Mouse (Mus musculus) liver, adult 2 months (tissue): Measurements from ENCODE around the gene Map2k3. TPM values are rescaled to one million over a fixed set of nuclear protein-coding genes. Genes with fewer than 3 reads are reported as not detected.

Source experiments
- DNase-seq: peaks from one replicate; pipeline ENCODE4 v3.0.0-alpha.2; 2011; ENCODE audit warnings: low read depth, low spot score; ENCODE audit errors: extremely low read depth
- H3K27ac ChIP-seq: fragments of 200-500 bp; replicated peaks from 2 replicates; pipeline ENCODE4 v1.5.1; 2012; ENCODE audit warnings: low read depth, mild to moderate bottlenecking, control low read depth, inconsistent platforms, low read length; ENCODE audit not compliant: insufficient read depth
- H3K27me3 ChIP-seq: fragments of 200-500 bp; 2 replicates; pipeline ENCODE4 v1.6.1; 2012; ENCODE audit warnings: mild to moderate bottlenecking, moderate library complexity, low read length, inconsistent platforms; ENCODE audit not compliant: control insufficient read depth, insufficient read depth
- H3K36me3 ChIP-seq: fragments of 200-500 bp; 2 replicates; pipeline ENCODE4 v1.6.1; 2012; ENCODE audit warnings: low read length, inconsistent platforms; ENCODE audit not compliant: control insufficient read depth, insufficient read depth
- H3K4me1 ChIP-seq: fragments of 200-500 bp; 2 replicates; pipeline ENCODE4 v1.6.1; 2011; ENCODE audit warnings: low read length; ENCODE audit not compliant: control insufficient read depth, insufficient read depth
- H3K4me3 ChIP-seq: fragments of 200-500 bp; 2 replicates; pipeline ENCODE4 v1.5.1; 2011; ENCODE audit warnings: low read depth, mild to moderate bottlenecking, control low read depth, low read length, moderate library complexity; ENCODE audit not compliant: insufficient read depth
- H3K79me2 ChIP-seq: fragments of 200-500 bp; 2 replicates; pipeline ENCODE4 v1.6.1; 2012; ENCODE audit warnings: inconsistent platforms, mild to moderate bottlenecking, low read length, moderate library complexity; ENCODE audit not compliant: control insufficient read depth, insufficient read depth
- H3K9ac ChIP-seq: fragments of 200-500 bp; 2 replicates; pipeline ENCODE4 v1.6.1; 2012; ENCODE audit warnings: low read depth, mild to moderate bottlenecking, control low read depth, inconsistent platforms, low read length
- CTCF ChIP-seq: fragments of 200-500 bp; IDR thresholded peaks from 2 replicates; pipeline ENCODE4 v1.5.1; 2011; ENCODE audit warnings: low read depth, low read length, control low read depth
- POLR2A ChIP-seq: fragments of 200-500 bp; IDR thresholded peaks from 2 replicates; pipeline ENCODE4 v1.6.1; 2011; ENCODE audit warnings: low read length, control low read depth; ENCODE audit not compliant: insufficient read depth; ENCODE audit errors: extremely low read depth
- WGBS: fragments of 180-500 bp; shearing (Covaris S2); methylation state at CpG from one replicate; pipeline ENCODE4 v1.1.7; 2018; 5-methylcytosine and 5-hydroxymethylcytosine counted together
- polyA plus RNA-seq: library from polyadenylated mRNA; depleted of rRNA; stranded (reverse); fragments of >200 nt; gene quantifications from 2 replicates; pipeline ENCODE4 v1.2.3, GENCODE M21; 2012
- total RNA-seq: library from RNA; depleted of rRNA; stranded (reverse); fragments of >200 nt; gene quantifications from 2 replicates; pipeline ENCODE4 v1.2.3, GENCODE M21; 2014

The Map2k3 gene
- total and polyA plus RNA-seq, 2 experiments = 25.7 to 36.9 TPM

DNA sequence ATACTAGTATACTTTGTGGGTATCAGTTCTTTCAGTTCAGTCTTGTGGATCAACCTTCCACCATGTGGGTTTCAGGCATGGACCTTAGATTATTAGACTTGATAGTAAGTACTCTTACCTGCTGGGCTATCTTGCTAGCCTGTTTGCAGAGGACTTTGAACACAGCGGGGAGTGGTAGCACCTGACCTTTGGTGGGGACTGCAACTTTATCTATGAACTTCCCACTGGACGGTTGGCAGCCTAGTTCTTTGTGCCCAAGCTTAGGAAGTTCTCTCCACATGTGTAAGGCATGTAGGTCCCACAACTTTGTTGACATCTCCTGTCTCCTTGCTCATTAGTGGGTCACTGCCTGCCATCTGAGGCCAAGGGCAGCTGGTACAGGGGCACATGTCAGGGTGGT is 3.0 kb downstream of the Map2k3 start:
- peaks cover 54% of the 10 kb centered on the region for H3K4me1 ChIP-seq
- WGBS = 16% methylated on average over 2 of the region's 2 CpGs
- peak overlapping the region; percentile 97 for H3K27ac ChIP-seq
- peak overlapping the region; percentile 66 for H3K9ac ChIP-seq
- no peaks in the 10 kb centered on the region for H3K27me3 ChIP-seq
- peaks cover 47% of the 10 kb centered on the region for H3K79me2 ChIP-seq
- no peak for TF ChIP-seq POLR2A
- TF ChIP-seq CTCF = no peak
- peak; percentile 95 for DNase-seq
- H3K4me3 ChIP-seq = peak overlapping the region; percentile 18; the same call in 1 of the 2 replicates
- H3K36me3 ChIP-seq = no peaks in the 10 kb centered on the region

- peaks cover 60% of the 10 kb centered on the region for H3K4me1 ChIP-seq
Observed at GRCm38 (mm10) chr11:60935326-60935974, 3.6 kb downstream of the Map2k3 start.

GRCm38 (mm10) chr11:60935975-60936373 is 4.1 kb downstream of the Map2k3 start:
- peaks cover 64% of the 10 kb centered on the region for H3K4me1 ChIP-seq
- H3K9ac ChIP-seq = peak overlapping the region; percentile 54
- H3K79me2 ChIP-seq = peaks cover 57% of the 10 kb centered on the region
- no peaks in the 10 kb centered on the region for H3K27me3 ChIP-seq
- H3K4me3 ChIP-seq = peak overlapping the region; percentile 29; the same call in 1 of the 2 replicates
- no peak for DNase-seq
- 34% methylated on average over 4 of the region's 4 CpGs for WGBS
- H3K36me3 ChIP-seq = no peaks in the 10 kb centered on the region
- H3K27ac ChIP-seq = peak overlapping the region; percentile 97
- TF ChIP-seq CTCF (no peak), POLR2A (no peak)

More at GRCm38 (mm10) chr11:60935326-60935974, 3.6 kb downstream of the Map2k3 start:
- DNase-seq = peak; percentile 93
- Histone ChIP-seq H3K79me2 (peaks cover 52% of the 10 kb centered on the region), H3K4me3 (peak overlapping the region; percentile 34), H3K27me3 (no peaks in the 10 kb centered on the region), H3K9ac (peak overlapping the region; percentile 66), H3K36me3 (no peaks in the 10 kb centered on the region), H3K27ac (peak overlapping the region; percentile 97)
- WGBS = 3% methylated on average over 7 of the region's 7 CpGs
- TF ChIP-seq CTCF (no peak), POLR2A (no peak)

GRCm38 (mm10) chr11:60937611-60938010 is 5.8 kb downstream of the Map2k3 start:
- H3K36me3 ChIP-seq = no peaks in the 10 kb centered on the region
- H3K27me3 ChIP-seq = no peaks in the 10 kb centered on the region
- 22% methylated on average over 3 of the region's 3 CpGs for WGBS
- TF ChIP-seq POLR2A (no peak), CTCF (no peak)
- H3K4me3 ChIP-seq = no peak overlapping the region
- no peak overlapping the region for H3K9ac ChIP-seq
- no peak for DNase-seq
- H3K4me1 ChIP-seq = peaks cover 76% of the 10 kb centered on the region
- peaks cover 56% of the 10 kb centered on the region for H3K79me2 ChIP-seq
- peak overlapping the region; percentile 34 for H3K27ac ChIP-seq

DNA sequence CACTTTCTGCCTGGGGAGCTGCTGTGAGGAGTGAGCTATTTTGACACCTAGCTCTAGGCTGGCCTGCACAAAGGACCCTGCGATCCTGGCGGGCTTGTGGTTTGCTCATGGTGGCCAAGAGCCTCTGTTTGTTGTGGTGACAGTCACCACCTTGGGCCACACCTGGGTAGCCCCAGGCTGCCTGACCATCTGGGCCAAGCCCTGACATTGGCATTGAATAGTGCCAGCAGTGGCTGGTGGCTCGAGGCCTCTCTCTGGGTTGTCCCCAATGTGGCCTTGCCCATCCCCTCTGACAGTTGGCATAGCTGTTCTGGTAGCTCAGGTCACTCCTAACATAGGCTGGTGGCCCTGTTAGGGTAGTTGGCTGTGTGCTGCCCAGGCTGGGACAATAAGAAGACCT is 7.7 kb downstream of the Map2k3 start:
- H3K27ac ChIP-seq = peak overlapping the region; percentile 40
- H3K27me3 ChIP-seq = no peaks in the 10 kb centered on the region
- TF ChIP-seq CTCF (no peak), POLR2A (no peak)
- peaks cover 70% of the 10 kb centered on the region for H3K4me1 ChIP-seq
- H3K9ac ChIP-seq = no peak overlapping the region
- peak; percentile 67 for DNase-seq
- WGBS = 9% methylated on average over 3 of the region's 3 CpGs
- no peak overlapping the region for H3K4me3 ChIP-seq
- peaks cover 11% of the 10 kb centered on the region for H3K36me3 ChIP-seq
- H3K79me2 ChIP-seq = peaks cover 58% of the 10 kb centered on the region

DNA sequence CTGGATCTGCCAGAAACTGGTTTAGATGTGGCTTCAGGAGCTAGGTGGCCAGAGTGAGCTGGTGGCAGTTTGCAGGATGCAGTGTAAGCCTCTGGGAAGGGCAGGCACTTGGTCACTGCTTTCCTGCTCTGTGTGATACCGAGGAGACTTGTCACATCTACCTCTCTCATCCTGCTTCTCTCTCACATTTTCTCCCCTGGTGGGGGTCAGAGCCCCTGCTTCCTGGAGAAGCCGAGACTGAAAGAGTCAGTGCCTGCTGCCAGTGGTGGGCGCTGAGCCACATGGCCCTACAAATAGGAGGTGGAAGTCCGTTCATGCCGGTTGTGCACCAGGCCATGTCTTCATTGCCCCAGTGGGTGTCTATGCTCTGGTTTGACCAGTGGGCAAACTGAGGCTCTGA is 8.7 kb downstream of the Map2k3 start:
- WGBS = 34% methylated on average over 5 of the region's 5 CpGs
- peaks cover 65% of the 10 kb centered on the region for H3K4me1 ChIP-seq

More for the DNA sequence above, 8.7 kb downstream of the Map2k3 start:
- peak; percentile 29 for DNase-seq
- peaks cover 19% of the 10 kb centered on the region for H3K36me3 ChIP-seq
- peaks cover 58% of the 10 kb centered on the region for H3K79me2 ChIP-seq
- no peaks in the 10 kb centered on the region for H3K27me3 ChIP-seq
- TF ChIP-seq POLR2A (no peak), CTCF (no peak)
- no peak overlapping the region for H3K4me3 ChIP-seq
- H3K27ac ChIP-seq = no peak overlapping the region; the same call in 1 of the 2 replicates
- no peak overlapping the region for H3K9ac ChIP-seq
